Mouse (Mus musculus) WW6 (cell line): ENCODE results near the gene Rbfox3.
A peak's percentile ranks its signal among the peaks of the same experiment; 100 is the strongest.

Experiments used
- DNase-seq: peaks from one replicate; pipeline ENCODE4 v3.0.0-alpha.2; 2013; ENCODE audit warnings: low read depth, low spot score

Gene Rbfox3

GRCm38 (mm10) chr11:118445843-118446242 lies 465.6 kb downstream of the Rbfox3 start:
- peak; percentile 61 for DNase-seq

GRCm38 (mm10) chr11:118443201-118443970 lies 468.0 kb downstream of the Rbfox3 start:
- peak; percentile 70 for DNase-seq

- DNase-seq = no peak
These were observed 468.7 kb downstream of the Rbfox3 start for GRCm38 (mm10) chr11:118442691-118443090.
